Mouse (Mus musculus) E14TG2a.4 (cell line): ENCODE results near the gene Nbl1.

ENCODE experiments used
- CTCF ChIP-seq: conservative IDR thresholded peaks from 2 replicates; pipeline ENCODE4 v1.5.1; 2014; ENCODE audit warnings: low read length
- NANOG ChIP-seq: IDR thresholded peaks from 2 replicates; pipeline ENCODE4 v1.6.1; 2014; ENCODE audit warnings: borderline replicate concordance, low read length, mixed read lengths
- POU5F1 ChIP-seq: IDR thresholded peaks from 2 replicates; pipeline ENCODE4 v1.6.1; 2014; ENCODE audit warnings: low read length, borderline replicate concordance

- TF ChIP-seq CTCF (no peak), NANOG (no peak), POU5F1 (no peak)
These were observed 38.4 kb downstream of the Nbl1 start for GRCm38 (mm10) chr4:139054300-139054923.
